Mouse (Mus musculus) cerebellum, adult 11 months (tissue): ENCODE results near the gene Tmem30c.
"Not testable (repeated sequence)": the region's sequence is repeated elsewhere in the genome, so short reads cannot be mapped to it uniquely, and the experiment has no call there.

ENCODE experiments used
- DNase-seq: peaks from one replicate; pipeline ENCODE4 v3.0.0; 2022

The Tmem30c gene

DNA sequence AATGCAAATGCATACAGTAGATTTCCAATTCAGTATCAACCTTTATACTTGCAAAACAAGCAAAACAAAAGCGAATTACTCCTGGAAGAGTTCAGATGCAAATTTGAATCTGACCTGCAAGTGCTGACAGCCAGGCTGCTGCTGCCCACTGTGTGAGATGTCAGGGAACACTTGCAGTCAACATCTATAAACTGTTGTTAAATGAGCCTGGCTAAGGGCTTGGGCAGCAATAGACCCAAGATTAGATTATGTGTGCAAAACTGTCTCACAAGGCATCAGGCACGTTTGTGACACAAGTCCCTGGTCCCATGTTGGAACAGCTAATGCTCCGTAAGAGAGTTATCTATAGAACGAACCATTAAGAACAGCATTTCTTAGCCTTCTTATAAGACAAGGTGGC, 369 bp downstream of the Tmem30c start:
- no peak for DNase-seq

GRCm38 (mm10) chr16:57291696-57292095, 969 bp downstream of the Tmem30c start:
- DNase-seq = no peak

GRCm38 (mm10) chr16:57281417-57281816, 11.2 kb downstream of the Tmem30c start:
- DNase-seq = no peak

- DNase-seq = peak; percentile 21
Measured at GRCm38 (mm10) chr16:57280221-57281217, 12.1 kb downstream of the Tmem30c start.

DNA sequence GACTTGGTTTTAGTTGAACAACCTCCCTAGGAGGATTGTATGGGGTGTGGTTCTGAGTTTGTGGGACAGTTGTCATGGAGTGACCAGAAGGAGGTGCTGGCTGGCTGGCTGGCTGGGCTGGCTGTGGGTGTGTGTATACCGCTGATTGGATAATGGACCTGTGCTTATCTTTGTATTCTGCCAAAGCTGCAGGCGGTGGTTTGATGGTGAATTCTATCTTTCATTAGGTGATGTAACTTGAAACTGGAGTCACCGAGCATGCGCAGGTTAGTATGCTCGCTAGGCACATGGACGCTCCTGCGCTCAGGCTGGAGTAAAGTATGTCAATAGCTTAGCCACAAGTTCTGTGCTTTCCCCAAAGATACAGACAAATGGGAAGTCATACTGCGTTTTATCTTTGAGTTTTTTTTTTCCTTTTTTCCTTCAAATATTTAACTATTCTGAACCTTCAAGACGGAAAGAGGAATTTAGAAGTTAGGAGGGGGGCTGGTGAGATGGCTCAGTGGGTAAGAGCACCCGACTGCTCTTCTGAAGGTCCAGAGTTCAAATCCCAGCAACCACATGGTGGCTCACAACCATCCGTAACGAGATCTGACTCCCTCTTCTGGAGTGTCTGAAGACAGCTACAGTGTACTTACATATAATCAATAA, 13.6 kb downstream of the Tmem30c start:
- DNase-seq = no peak

DNA sequence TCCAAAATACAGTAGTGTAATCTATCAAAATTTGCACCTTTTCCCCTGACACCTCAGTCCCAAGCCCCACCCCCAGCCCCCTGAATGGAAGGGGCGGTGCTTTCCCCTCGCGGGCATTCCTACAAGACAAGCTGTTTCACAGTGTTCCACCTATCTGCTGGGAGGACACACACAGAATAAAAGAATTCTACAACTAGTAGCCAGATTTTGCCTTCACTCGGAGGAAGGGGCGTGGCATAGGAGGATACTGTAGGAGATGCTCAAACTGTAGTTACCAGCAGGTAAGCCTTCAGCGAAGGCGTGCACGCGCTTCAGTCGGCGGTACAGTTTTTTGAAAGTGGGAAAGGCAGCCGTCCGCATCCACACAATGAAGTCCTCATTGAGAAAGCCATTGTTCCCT, 22.9 kb downstream of the Tmem30c start:
- DNase-seq = no peak

DNA sequence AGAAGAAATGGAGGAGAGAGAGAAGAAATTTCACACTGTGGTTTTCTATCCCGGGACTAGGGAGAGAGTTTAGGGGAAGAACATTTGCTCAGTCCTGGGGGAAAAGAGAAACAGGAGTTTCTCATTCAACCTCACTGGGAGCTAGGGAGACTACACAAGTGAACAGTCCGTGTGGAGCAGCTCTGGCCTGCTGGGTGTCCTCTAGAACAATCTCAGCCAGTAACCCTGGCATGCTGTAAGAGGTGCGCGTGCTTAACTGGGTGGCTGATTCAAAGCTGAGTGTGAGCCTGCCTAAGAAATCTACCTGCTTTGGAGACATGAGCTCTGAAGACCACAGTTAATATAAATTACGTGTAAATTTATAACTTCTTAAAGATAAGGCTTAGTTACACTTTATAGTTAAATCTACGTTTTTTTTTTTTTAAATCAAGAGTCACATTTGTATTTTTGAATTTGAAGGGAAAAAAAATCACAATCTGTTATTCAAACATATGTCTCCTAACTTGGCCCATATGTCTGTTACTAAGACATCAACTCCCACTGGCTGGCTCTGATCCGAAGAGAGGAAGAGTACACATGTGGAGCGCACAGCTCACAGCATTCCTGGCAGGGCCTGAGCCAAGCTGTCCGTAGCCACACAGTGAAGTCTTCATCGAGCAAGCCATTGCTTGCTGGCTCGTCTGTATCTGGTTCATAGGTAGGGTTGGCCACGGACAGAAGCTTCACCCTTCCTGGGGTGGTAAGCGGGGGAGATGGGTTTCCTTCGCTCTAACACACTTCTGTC, 24.4 kb downstream of the Tmem30c start:
- no peak for DNase-seq

GRCm38 (mm10) chr16:57267068-57267467, 25.6 kb downstream of the Tmem30c start:
- no peak for DNase-seq

- DNase-seq = no peak
Measured at GRCm38 (mm10) chr16:57260152-57260551, 32.5 kb downstream of the Tmem30c start.

DNA sequence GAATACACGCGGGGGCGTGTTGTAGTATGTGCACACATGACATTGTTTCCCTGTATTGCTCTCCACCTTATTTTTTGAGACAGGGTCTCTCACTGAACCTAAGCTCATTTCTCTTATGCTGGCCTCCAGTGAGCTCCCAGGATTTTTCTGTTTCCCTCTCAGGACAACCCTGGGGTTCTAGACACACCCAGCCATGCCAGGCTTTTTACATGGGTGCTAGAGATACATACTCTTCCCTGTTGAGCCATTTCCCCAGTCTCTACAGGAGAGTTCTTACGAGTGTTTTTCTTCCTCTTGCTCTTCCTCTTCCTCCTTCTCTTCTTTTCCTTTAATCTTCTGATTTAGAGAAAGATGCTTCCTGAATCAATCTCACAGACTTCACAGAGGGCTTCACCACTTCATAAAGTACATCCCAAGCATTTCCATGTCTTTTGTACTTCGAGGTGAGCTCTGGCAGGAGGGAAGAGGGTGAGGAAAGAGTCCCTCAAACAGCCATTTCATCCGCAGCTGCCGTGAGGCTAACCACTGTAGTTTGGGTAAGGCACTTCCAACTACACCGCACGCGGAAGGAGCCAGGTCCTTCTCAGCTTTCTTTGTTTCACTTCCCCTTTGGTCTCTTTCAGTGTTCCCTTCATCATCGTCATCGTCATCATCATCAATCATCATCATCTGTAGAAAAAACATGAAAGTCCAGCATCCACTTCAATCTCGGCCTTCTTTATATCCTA, 33.1 kb downstream of the Tmem30c start:
- DNase-seq = no peak

- no peak for DNase-seq
Measured at GRCm38 (mm10) chr16:57251589-57252421, 40.9 kb downstream of the Tmem30c start.

GRCm38 (mm10) chr16:57250991-57251390, 41.7 kb downstream of the Tmem30c start:
- DNase-seq = no peak

- DNase-seq = no peak
Measured at GRCm38 (mm10) chr16:57247464-57247863, 45.2 kb downstream of the Tmem30c start.

DNA sequence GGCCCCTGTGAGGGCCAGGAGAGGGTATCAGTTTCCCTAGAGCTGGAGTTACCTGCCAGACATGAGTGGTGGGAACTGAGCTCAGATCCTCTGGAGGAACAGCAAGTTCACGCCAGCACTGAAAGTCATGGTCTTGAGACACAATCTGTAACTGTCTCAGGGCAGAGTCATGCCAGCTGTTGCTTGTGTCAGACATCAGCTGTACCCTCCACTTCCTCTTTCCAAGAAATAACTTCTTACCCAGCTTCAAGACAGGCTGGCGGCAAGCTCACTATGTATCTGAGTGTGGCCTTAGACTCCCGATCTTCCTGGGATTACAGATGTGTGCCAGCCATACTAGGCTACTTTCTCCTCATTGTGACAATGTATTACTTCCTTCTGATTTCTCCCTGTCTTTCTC, 46.1 kb downstream of the Tmem30c start:
- DNase-seq = no peak

DNA sequence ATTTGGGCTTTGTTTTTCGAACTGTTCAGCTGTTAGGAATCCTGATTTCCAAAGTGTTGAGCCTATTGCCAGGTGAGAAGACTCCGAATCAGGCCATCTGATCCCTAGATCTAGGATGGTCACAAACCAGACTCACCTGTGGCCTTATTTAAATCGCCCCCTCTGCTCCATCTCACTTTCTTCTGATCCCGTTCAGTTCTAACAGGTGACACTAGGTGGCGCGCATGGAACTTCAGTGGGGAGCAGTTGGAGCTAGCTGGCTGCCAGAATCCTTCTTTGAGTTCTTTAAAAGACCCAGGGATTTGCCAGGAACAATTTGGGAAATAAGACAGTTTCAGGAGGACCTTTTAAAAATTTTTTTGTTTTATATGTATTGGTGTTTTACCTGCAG, 48.8 kb downstream of the Tmem30c start:
- DNase-seq = peak; percentile 38

DNA sequence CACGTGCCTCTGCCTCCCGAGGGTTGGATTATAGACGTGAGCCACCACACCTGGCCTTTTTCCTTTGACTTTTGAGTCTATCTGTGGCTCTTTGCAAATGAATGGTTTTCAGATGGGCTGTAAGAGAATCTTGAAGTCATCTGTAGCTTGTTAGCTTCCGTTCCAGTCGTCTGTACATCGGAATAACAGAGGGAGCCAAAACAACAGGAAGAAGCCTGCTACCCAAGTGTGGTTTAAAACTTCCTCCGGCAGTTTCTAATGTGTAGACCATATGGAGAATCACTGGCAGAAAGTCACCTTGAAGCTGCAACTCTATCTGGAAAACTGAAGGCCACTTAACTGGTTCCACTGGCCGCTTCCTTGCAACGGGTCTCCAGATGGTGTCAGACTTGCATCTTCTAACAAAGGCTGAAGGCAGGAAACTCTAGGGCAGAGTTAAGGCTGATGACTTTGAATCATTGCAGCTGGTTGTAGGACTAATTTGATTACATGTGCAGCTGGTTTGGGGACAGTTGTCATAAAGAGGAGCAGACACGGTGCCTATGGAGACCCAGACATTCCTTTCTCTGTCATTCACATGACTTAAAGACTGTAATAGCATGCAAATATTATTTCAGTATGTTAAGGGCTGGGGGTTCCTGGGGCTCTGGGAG, 49.3 kb downstream of the Tmem30c start:
- no peak for DNase-seq

- no peak for DNase-seq
Measured at GRCm38 (mm10) chr16:57242857-57243204, 49.8 kb downstream of the Tmem30c start.

DNA sequence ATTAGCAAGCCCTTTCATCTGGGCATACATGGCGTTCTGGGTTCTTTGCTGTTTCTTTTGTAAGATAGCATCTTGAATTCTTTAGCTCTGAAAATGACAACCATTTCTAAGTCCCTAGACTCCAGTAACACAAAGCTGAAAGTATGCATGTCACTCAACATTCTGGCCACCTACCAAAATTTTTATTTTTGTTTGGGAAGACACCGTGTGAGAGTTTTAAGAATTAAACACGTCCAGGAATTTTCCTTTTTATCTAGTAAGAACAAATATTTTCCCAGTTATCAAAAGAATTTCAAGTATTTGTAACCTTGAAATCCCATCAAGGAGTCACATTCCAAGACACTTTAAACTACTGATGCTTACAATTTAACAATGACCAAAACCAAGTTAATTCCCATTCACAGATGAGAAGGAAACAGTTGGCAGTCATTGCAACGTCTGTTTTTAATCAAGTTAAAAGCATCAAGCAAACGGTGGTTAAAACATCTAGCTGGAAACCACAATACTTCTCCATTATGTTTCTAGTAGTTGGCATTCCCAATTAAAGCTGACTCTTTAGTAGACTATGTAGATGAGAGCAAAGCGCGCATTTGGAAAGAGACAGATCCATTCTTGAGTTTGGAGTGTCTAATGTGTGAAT, 56.7 kb downstream of the Tmem30c start:
- no peak for DNase-seq

- DNase-seq = not testable (repeated sequence)
Measured at GRCm38 (mm10) chr16:57231937-57232310, 60.7 kb downstream of the Tmem30c start.

DNA sequence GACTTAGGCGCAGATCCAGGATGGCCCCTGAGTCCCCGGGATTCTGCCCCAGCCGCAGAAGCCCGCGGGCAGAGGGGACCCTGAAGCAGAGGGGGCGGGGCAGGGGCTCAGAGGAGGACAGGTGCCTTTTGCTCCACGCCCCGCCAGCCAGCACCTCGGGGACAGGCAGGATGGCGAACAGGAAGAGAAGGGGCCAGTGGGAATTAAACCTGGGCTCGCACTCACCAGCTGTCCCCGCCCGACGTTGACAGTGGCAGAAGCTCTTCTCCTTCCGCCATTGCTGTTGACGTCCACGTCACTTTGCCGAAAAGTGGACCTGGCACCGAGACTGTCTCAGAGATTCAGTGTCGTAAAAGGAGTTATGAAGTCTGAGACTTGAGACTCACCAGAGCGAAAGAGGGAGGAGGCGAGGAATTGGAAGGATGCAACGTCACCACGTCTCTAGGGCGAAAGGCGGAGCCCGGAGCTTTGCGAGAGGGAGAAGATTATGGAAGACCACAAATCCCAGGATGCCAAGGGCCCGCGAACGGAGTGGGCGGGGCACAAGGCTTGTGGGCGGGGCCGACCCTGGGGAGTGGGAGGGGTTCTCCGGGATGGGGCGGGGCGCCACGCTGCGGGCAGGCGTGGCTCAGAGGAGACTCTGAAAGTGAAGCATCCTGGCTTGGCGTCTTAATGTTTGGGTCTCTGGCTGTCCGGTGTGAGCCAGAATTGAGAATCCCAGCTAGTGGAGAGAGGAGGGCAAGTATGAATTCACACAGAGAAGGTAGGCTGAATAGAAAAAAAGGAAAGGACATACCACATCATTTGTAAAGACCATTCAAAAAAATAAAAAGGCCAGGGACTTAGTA, 61.4 kb downstream of the Tmem30c start, which contains the start of gene Tbc1d23:
Gene Tbc1d23, minus strand, starts transcription at position 416 of the 848 bp plus-strand sequence.
- peak; percentile 94 for DNase-seq
